Mouse (Mus musculus) mouse trophoblast stem cell (cell line): ENCODE results near the gene Tmem19.
"Not testable (repeated sequence)": the region's sequence is repeated elsewhere in the genome, so short reads cannot be mapped to it uniquely, and the experiment has no call there.

ENCODE experiments used
- in situ Hi-C, 2 experiments: fragments of 300-500 bp; cut with MseI, MboI; formaldehyde crosslinking; loops; 2 replicates in 1 of 2; 3 replicates in 1 of 2; pipeline ENCODE4 v1.15.1; 2025

Tmem19 gene

GRCm38 (mm10) chr10:115349029-115349428, 13.3 kb downstream of the Tmem19 start:
- in situ Hi-C loops, result no loop called here

GRCm38 (mm10) chr10:115348131-115348530, 14.2 kb downstream of the Tmem19 start:
- in situ Hi-C loops, result no loop called here

GRCm38 (mm10) chr10:115346444-115346843, 15.9 kb downstream of the Tmem19 start:
- in situ Hi-C loops, result no loop called here

GRCm38 (mm10) chr10:115342771-115343425, 19.4 kb downstream of the Tmem19 start:
- in situ Hi-C loops, result no loop called here

GRCm38 (mm10) chr10:115339820-115340328, 22.4 kb downstream of the Tmem19 start:
- in situ Hi-C loops, result no loop called here

GRCm38 (mm10) chr10:115336901-115337300, 25.4 kb downstream of the Tmem19 start:
- in situ Hi-C loops, result no loop called here

GRCm38 (mm10) chr10:115333528-115333927, 28.8 kb downstream of the Tmem19 start:
- in situ Hi-C loops, result no loop called here

- in situ Hi-C loops, result no loop called here
These were observed 29.3 kb downstream of the Tmem19 start for GRCm38 (mm10) chr10:115332997-115333396.

GRCm38 (mm10) chr10:115332420-115332952, 29.8 kb downstream of the Tmem19 start:
- in situ Hi-C loops, result no loop called here

GRCm38 (mm10) chr10:115329010-115329530, 33.2 kb downstream of the Tmem19 start:
- in situ Hi-C loops, result no loop called here

- in situ Hi-C loops, result no loop called here
These were observed 33.8 kb downstream of the Tmem19 start for GRCm38 (mm10) chr10:115328514-115328913.

GRCm38 (mm10) chr10:115323295-115323694, 39.0 kb downstream of the Tmem19 start:
- in situ Hi-C loops, result no loop called here

- in situ Hi-C loops, result no loop called here
These were observed 40.8 kb downstream of the Tmem19 start for GRCm38 (mm10) chr10:115321317-115322035.

- in situ Hi-C loops, result not testable (repeated sequence)
These were observed 43.9 kb downstream of the Tmem19 start for GRCm38 (mm10) chr10:115318388-115318787.

GRCm38 (mm10) chr10:115316313-115316712, 46.0 kb downstream of the Tmem19 start:
- in situ Hi-C loops, result no loop called here

- in situ Hi-C loops, result no loop called here
These were observed 46.7 kb downstream of the Tmem19 start, which contains the start of gene Rab21 for GRCm38 (mm10) chr10:115315473-115316171. TSS of gene Rab21 (minus strand) at chr10:115315594.

GRCm38 (mm10) chr10:115314582-115315452, 47.5 kb downstream of the Tmem19 start:
- in situ Hi-C loops, result no loop called here

GRCm38 (mm10) chr10:115314287-115314581, 48.1 kb downstream of the Tmem19 start:
- in situ Hi-C loops, result no loop called here

- in situ Hi-C loops, result no loop called here
These were observed 48.5 kb downstream of the Tmem19 start for GRCm38 (mm10) chr10:115313641-115314286.

GRCm38 (mm10) chr10:115312732-115313131, 49.6 kb downstream of the Tmem19 start:
- in situ Hi-C loops, result no loop called here
